Mouse (Mus musculus) E14TG2a.4 (cell line): Measurements from ENCODE around the gene Flrt2.

Experiments used
- CTCF ChIP-seq: conservative IDR thresholded peaks from 2 replicates; pipeline ENCODE4 v1.5.1; 2014; ENCODE audit warnings: low read length
- POU5F1 ChIP-seq: IDR thresholded peaks from 2 replicates; pipeline ENCODE4 v1.6.1; 2014; ENCODE audit warnings: low read length, borderline replicate concordance

DNA sequence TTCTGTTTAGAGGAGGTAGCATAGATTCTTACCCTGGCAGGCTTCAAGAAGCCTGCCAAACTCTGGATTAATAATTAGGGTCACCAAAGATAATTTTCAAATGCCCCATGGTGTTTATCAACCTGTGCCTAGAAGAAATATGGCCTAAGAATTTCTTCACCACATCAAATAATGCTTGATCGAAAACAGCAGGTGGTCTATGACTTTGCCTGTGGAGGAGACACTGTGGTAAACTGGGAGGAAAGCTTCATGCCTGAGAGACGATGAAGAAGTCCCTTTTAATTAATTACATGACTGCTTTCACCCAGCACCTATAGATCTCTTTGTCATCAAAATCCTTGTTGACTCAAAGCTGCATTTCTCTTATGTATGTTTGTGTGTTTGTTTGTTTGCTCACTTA is 77.0 kb downstream of the Flrt2 start:
- TF ChIP-seq CTCF (no peak), POU5F1 (no peak)
